Mouse (Mus musculus): ENCODE measurements around the gene Dnajb4. TPM values are rescaled to one million over a fixed set of nuclear protein-coding genes. Genes with fewer than 3 reads are reported as not detected.

The Dnajb4 gene
- total and polyA plus RNA-seq, 2 experiments from 2014 or later: 54.5 to 60.1 TPM

DNA sequence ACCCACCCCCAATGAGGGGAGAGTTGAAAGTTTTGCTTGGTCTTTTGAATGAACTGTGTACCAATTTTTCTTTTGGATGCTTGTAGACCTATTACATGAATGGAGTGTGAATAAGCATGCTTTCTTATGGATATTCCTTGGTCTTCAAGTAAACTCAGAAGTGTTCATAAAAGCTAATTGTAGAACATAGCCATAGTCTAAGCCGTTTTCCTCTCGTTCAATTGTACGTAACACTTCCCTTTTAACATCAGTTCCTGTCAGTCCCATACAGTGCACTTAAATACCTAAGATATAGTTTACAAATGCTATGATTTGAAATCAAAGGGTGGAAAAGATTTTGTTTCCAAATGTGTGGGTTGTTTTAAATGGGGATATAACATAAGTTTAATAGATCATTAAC is 3.3 kb upstream of the Dnajb4 start:
- Histone ChIP-seq H3K27me3 (ENCODE audit: control insufficient read depth, insufficient read depth, low read length) (no peaks in the 10 kb centered on the region), H3K4me3 (ENCODE audit: low read depth, low read length) (no peak overlapping the region), H3K4me1 (ENCODE audit: control insufficient read depth, insufficient read depth) (peaks cover 25% of the 10 kb centered on the region), H3K9me3 (replicated peaks; ENCODE audit: control insufficient read depth, low read length) (no peaks in the 10 kb centered on the region), H3K27ac (ENCODE audit: low read depth) (no peak overlapping the region), H3K4me2 (ENCODE audit: low read depth, low read length) (peak overlapping the region; percentile 75), H3K36me3 (replicated peaks; ENCODE audit: control insufficient read depth, insufficient read depth, low read length) (peaks cover 36% of the 10 kb centered on the region), H3K9ac (replicated peaks; ENCODE audit: low read depth, low read length) (0 out of 2 replicates have a peak overlapping the region, but pooled peaks have one; percentile 12)
- no peak for TF ChIP-seq EP300 (IDR thresholded peaks at IDR 0.05; ENCODE audit: low read depth)
- no peak for TF ChIP-seq CTCF (IDR thresholded peaks at IDR 0.05; ENCODE audit: low read depth)
- 17% methylated on average over 3 of the region's 3 CpGs for WGBS
- no peak for ATAC-seq (ENCODE audit: insufficient read depth, low read depth)
- no peak for DNase-seq (ENCODE audit: low spot score)

GRCm38 (mm10) chr3:152211731-152212279 is 1.7 kb upstream of the Dnajb4 start:
- no peak for TF ChIP-seq EP300 (IDR thresholded peaks at IDR 0.05; ENCODE audit: low read depth)
- TF ChIP-seq CTCF (IDR thresholded peaks at IDR 0.05; ENCODE audit: low read depth): no peak
- no peak for ATAC-seq (ENCODE audit: insufficient read depth, low read depth)
- DNase-seq (ENCODE audit: low spot score): no peak
- Histone ChIP-seq H3K9me3 (replicated peaks; ENCODE audit: control insufficient read depth, low read length) (no peaks in the 10 kb centered on the region), H3K4me1 (ENCODE audit: control insufficient read depth, insufficient read depth) (peaks cover 26% of the 10 kb centered on the region), H3K9ac (replicated peaks; ENCODE audit: low read depth, low read length) (peak overlapping the region; percentile 99), H3K27me3 (ENCODE audit: control insufficient read depth, insufficient read depth, low read length) (no peaks in the 10 kb centered on the region), H3K4me3 (ENCODE audit: low read depth, low read length) (peak overlapping the region; percentile 89), H3K27ac (ENCODE audit: low read depth) (peak overlapping the region; percentile 100), H3K36me3 (replicated peaks; ENCODE audit: control insufficient read depth, insufficient read depth, low read length) (peaks cover 24% of the 10 kb centered on the region), H3K4me2 (ENCODE audit: low read depth, low read length) (peak overlapping the region; percentile 75)
- 1% methylated on average over 7 of the region's 7 CpGs for WGBS

DNA sequence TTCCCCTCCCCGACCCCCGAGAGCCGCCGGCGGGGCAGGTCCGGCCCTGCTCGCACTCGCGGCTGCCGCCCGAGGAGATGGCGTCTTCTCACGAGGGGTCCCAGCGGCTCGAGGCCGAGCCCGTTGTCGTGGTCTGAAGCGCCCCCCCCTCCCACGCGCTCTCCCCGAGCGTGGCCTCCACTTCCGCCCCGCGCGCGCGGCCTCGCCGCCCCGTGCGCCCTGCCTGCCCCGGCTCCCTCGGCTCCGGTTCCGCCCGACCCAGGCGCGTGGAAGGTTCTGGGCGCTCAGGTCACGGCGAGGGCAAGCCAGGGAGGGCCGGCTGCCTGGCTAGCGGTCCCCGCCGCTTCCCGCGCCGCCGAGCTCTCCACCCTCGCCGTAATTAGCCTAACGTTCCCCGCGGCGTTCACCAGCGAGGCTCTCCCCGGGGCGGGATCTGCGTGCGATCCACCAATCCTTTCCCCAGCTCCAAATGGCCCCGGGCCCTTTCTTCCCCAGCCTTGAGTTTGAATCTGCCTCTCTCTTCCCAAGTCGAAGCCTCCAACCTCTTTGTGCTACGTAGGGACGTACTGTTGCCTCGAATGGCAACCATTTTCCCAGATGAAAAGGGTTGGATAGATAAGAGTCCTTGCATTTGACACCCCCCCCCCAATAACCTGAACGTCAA is 758 bp upstream of the Dnajb4 start:
- DNase-seq (ENCODE audit: low spot score) (peak; percentile 63), ATAC-seq (ENCODE audit: insufficient read depth, low read depth) (peak; percentile 54)
- under 1% methylated on average over 61 of the region's 68 CpGs for WGBS
- Histone ChIP-seq H3K27ac (ENCODE audit: low read depth) (peak overlapping the region; percentile 100), H3K4me2 (ENCODE audit: low read depth, low read length) (peak overlapping the region; percentile 75), H3K4me1 (ENCODE audit: control insufficient read depth, insufficient read depth) (peaks cover 26% of the 10 kb centered on the region), H3K27me3 (ENCODE audit: control insufficient read depth, insufficient read depth, low read length) (no peaks in the 10 kb centered on the region), H3K9ac (replicated peaks; ENCODE audit: low read depth, low read length) (peak overlapping the region; percentile 99), H3K36me3 (replicated peaks; ENCODE audit: control insufficient read depth, insufficient read depth, low read length) (peaks cover 15% of the 10 kb centered on the region), H3K4me3 (ENCODE audit: low read depth, low read length) (peak overlapping the region; percentile 89), H3K9me3 (replicated peaks; ENCODE audit: control insufficient read depth, low read length) (no peaks in the 10 kb centered on the region)
- no peak for TF ChIP-seq CTCF (IDR thresholded peaks at IDR 0.05; ENCODE audit: low read depth)
- TF ChIP-seq EP300 (IDR thresholded peaks at IDR 0.05; ENCODE audit: low read depth): no peak

DNA sequence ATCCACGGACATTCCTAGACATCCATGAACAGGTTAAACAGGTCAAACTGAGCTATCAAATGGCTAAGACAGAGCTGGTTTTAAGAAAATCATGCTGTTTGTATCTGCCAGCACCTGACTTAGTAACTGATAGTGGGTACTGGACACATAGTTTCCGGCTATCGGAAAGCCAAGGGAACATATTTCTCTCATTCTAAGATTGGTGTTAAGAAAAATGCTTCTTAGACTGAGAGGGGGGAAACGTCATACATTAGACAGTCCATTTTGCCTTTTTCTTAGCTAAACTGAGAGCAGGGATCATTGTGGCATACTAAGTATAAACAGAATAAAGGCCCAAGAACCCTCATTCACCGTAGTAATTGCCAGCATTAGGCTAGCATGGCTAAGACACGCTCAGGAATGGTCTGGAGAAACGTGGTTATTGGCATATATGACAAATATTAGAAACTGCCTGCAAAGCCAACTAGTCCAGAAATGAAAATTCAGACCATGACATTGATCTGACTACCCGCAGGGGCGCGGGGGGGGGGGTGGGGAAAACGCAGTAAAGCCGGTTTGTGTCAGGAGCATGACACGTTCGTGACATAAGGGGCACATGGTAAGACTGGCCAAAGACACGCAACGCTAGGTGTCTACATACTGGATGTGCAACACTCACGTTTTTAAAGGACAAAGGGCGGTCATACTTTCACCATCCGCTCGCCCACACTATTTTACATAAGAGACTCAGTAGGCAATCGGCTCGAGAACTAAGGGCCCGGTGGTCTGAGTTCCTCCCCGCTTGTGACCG is 730 bp downstream of the Dnajb4 start:
- Histone ChIP-seq H3K4me3 (ENCODE audit: low read depth, low read length) (peak overlapping the region; percentile 89), H3K27ac (ENCODE audit: low read depth) (peak overlapping the region; percentile 100), H3K27me3 (ENCODE audit: control insufficient read depth, insufficient read depth, low read length) (no peaks in the 10 kb centered on the region), H3K9ac (replicated peaks; ENCODE audit: low read depth, low read length) (peak overlapping the region; percentile 99), H3K4me2 (ENCODE audit: low read depth, low read length) (peak overlapping the region; percentile 91), H3K36me3 (replicated peaks; ENCODE audit: control insufficient read depth, insufficient read depth, low read length) (peaks cover 4% of the 10 kb centered on the region; the same call in 1 of the 2 replicates), H3K9me3 (replicated peaks; ENCODE audit: control insufficient read depth, low read length) (no peaks in the 10 kb centered on the region), H3K4me1 (ENCODE audit: control insufficient read depth, insufficient read depth) (peaks cover 26% of the 10 kb centered on the region)
- no peak for TF ChIP-seq CTCF (IDR thresholded peaks at IDR 0.05; ENCODE audit: low read depth)
- TF ChIP-seq EP300 (IDR thresholded peaks at IDR 0.05; ENCODE audit: low read depth): no peak
- 2% methylated on average over 25 of the region's 25 CpGs for WGBS
- DNase-seq (ENCODE audit: low spot score) (no peak), ATAC-seq (ENCODE audit: insufficient read depth, low read depth) (peak; percentile 31)

DNA sequence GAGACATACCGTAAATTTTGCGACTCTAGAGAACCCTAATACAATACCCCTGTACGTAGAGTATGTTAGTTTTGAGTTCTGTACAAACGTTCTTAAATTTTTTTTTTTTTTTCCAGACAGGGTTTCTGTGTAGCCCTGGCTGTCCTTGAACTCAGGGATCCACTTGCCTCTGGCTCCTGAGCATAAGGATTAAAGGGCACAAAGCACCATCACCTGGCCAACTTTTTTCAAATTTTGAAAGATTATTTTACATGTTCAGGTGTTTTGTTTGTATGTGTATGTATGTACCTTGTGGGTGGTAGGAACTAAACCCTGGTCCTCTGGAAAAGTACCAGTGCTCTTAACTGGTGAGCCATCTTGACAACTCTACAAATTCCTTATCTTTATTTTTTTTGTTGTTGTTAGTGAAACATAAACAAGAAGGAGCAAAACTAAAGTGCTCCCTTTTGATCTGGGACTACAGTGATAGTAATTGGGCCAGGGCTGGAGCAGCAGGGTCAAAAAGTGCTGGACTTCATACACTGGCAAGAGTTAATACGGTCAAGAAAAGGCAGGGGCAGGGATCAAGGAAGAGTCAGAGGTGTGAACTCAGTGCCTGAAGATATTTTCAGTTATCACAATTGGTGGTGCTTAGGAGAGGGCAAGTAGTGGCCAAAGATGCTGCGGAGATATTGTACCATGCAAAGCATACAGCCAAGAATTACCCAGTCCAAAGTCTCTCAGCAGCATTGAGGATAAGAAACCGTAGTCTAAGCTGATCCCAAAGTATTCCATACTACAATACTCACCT is 1.8 kb downstream of the Dnajb4 start:
- Histone ChIP-seq H3K4me3 (ENCODE audit: low read depth, low read length) (0 out of 2 replicates have a peak overlapping the region, but pooled peaks have one; percentile 89), H3K9ac (replicated peaks; ENCODE audit: low read depth, low read length) (no peak overlapping the region), H3K4me2 (ENCODE audit: low read depth, low read length) (peak overlapping the region; percentile 91; the same call in 1 of the 2 replicates), H3K4me1 (ENCODE audit: control insufficient read depth, insufficient read depth) (peaks cover 26% of the 10 kb centered on the region), H3K9me3 (replicated peaks; ENCODE audit: control insufficient read depth, low read length) (no peaks in the 10 kb centered on the region), H3K36me3 (replicated peaks; ENCODE audit: control insufficient read depth, insufficient read depth, low read length) (peaks cover 4% of the 10 kb centered on the region; the same call in 1 of the 2 replicates), H3K27me3 (ENCODE audit: control insufficient read depth, insufficient read depth, low read length) (no peaks in the 10 kb centered on the region), H3K27ac (ENCODE audit: low read depth) (no peak overlapping the region)
- DNase-seq (ENCODE audit: low spot score): no peak
- 84% methylated on average over 7 of the region's 7 CpGs for WGBS
- no peak for TF ChIP-seq CTCF (IDR thresholded peaks at IDR 0.05; ENCODE audit: low read depth)
- no peak for ATAC-seq (ENCODE audit: insufficient read depth, low read depth)
